Mouse (Mus musculus): ENCODE results near the gene Xpc. TPM values are rescaled to one million over a fixed set of nuclear protein-coding genes. Genes with fewer than 3 reads are reported as not detected.
"Not testable (repeated sequence)": the region's sequence is repeated elsewhere in the genome, so short reads cannot be mapped to it uniquely, and the experiment has no call there.

Xpc gene
- polyA plus RNA-seq, 1 experiment from 2014 or later: 18.6 TPM

DNA sequence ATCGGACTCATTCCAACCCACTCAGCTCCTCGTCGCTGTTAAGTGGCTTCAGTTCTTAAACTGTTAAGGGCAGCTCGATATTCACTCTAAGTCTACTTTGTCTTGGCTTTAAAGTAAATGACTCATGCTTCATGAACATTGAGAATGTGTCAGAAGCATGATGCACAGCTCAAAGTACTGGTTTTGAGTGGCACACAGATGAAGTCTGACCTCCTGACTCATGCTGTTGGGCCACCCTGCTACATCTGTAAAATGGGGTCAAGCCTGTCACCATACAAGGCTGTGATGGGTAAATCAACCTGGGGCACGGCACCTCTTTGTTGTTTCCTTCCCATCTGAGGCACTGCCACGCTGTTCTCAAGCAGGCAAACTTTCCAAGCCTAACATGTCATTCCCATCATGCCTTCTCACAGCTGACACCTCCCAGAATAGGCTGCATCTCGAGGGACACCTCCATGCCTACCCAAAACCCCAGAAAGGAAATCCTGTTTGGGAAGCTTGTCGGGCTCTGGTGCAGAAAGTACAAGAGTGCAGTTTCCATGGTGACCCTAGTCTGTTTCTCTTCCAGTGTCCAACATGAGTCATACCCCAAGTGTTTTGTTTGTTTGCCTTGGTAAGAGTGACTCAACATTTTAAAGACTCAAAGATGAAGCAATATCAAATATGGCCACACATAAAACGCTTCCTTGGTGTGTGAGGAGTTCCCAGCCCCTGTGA is 27.0 kb downstream of the Xpc start:
- WGBS: 89% methylated on average over 9 of the region's 9 CpGs
- Histone ChIP-seq H3K9me3 (replicated peaks) (no peaks in the 10 kb centered on the region), H3K4me1 (peaks cover 4% of the 10 kb centered on the region; the same call in 1 of the 2 replicates), H3K9ac (no peak overlapping the region), H3K27me3 (no peaks in the 10 kb centered on the region), H3K36me3 (ENCODE audit: poor library complexity, severe bottlenecking) (peaks cover 97% of the 10 kb centered on the region), H3K4me3 (no peak overlapping the region), H3K4me2 (no peak overlapping the region), H3K27ac (no peak overlapping the region)
- ATAC-seq: no peak

DNA sequence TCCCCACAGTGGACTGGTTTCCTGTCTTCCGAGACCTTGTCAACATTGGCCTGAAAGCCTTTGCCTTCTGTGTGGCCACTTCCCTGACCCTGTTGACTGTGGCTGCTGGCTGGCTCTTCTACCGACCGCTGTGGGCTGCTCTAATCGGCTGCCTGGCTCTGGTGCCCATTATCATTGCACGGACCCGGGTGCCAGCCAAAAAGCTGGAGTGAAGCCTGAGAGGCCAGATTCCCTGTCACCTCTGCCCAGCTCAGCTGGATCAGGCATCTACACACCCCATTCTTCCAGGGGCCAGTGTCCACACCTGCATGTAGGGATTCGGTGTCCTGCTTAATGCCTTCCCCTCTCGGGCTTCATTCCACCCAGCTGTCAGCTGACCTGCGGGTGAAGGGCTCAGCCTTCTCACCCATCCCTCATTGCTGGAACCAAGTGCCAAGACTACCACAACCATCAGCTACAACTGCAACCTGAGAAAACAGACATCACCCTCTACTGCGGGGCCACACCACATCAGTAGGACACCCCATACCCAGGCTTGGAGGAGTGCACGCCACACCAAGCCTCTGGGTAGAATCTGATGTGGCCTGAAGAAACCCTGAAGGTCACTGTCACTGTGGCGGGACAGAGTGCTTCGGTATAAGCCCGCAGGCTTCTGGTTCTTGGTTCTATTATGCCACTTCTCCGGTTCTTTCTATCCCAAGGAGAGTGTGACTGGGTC is 28.8 kb downstream of the Xpc start:
- H3K9ac ChIP-seq: no peak overlapping the region

GRCm38 (mm10) chr6:91483371-91483770 is 32.3 kb downstream of the Xpc start:
- Histone ChIP-seq H3K27ac (no peak overlapping the region), H3K27me3 (no peaks in the 10 kb centered on the region), H3K4me1 (no peaks in the 10 kb centered on the region), H3K9ac (no peak overlapping the region), H3K36me3 (ENCODE audit: poor library complexity, severe bottlenecking) (peaks cover 98% of the 10 kb centered on the region), H3K4me3 (no peak overlapping the region), H3K4me2 (no peak overlapping the region), H3K9me3 (replicated peaks) (no peaks in the 10 kb centered on the region)
- no peak for ATAC-seq
- 89% methylated on average over 2 of the region's 2 CpGs for WGBS

More for the DNA sequence above, 28.8 kb downstream of the Xpc start:
- no peak overlapping the region for H3K4me2 ChIP-seq
- peaks cover 97% of the 10 kb centered on the region for H3K36me3 ChIP-seq (ENCODE audit: poor library complexity, severe bottlenecking)
- no peak for ATAC-seq
- 92% methylated on average over 15 of the region's 15 CpGs for WGBS
- H3K9me3 ChIP-seq (replicated peaks): no peaks in the 10 kb centered on the region
- no peak overlapping the region for H3K27ac ChIP-seq
- H3K4me3 ChIP-seq: no peak overlapping the region
- no peaks in the 10 kb centered on the region for H3K27me3 ChIP-seq
- peaks cover 4% of the 10 kb centered on the region; the same call in 1 of the 2 replicates for H3K4me1 ChIP-seq

- Histone ChIP-seq H3K27ac (no peak overlapping the region), H3K9me3 (replicated peaks) (no peaks in the 10 kb centered on the region), H3K9ac (no peak overlapping the region), H3K36me3 (ENCODE audit: poor library complexity, severe bottlenecking) (peaks cover 56% of the 10 kb centered on the region), H3K27me3 (no peaks in the 10 kb centered on the region), H3K4me2 (no peak overlapping the region), H3K4me3 (no peak overlapping the region), H3K4me1 (peaks cover 32% of the 10 kb centered on the region)
- ATAC-seq: no peak
- 89% methylated on average over 2 of the region's 2 CpGs for WGBS
These were observed 39.1 kb downstream of the Xpc start for GRCm38 (mm10) chr6:91476541-91476940.

DNA sequence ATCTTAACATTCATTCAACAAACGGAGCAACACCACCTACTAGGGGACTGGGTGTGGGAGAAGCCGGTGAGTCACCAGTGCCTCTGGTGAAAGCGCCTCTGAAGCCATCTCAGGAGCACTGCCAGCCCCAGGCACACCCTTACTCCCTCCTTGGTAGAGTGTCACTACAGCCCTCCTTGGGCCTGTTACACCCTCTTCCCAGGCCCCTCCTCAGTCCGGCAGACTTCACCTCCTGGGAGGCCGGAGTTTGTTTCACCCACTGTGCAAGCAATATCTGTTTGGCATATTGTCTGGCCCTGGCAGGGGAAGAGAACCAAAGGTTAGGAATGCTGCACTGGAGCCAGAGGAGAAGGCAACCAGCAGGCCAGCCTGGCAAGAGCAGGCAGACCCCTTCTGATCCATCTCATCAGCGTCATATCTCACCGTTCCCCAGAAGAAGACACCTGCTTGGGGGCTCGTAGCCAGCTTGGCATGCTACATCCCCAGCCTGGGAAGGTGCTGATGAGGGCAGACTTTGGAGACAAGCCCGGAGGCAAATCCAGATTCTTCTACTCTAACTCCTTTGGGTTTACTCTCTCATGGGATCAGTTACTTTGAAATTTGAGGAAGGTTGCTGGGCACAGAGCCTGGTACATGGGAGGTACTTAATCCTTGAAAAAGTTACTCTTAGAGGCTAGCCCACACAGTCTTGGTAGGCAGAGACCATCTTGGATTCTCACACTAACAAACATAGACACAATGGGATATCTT is 41.1 kb downstream of the Xpc start:
- Histone ChIP-seq H3K4me1 (peaks cover 33% of the 10 kb centered on the region), H3K27ac (no peak overlapping the region), H3K4me3 (peak overlapping the region; percentile 82), H3K9ac (peak overlapping the region; percentile 81), H3K4me2 (peak overlapping the region; percentile 86), H3K9me3 (replicated peaks) (no peaks in the 10 kb centered on the region), H3K27me3 (no peaks in the 10 kb centered on the region), H3K36me3 (ENCODE audit: poor library complexity, severe bottlenecking) (peaks cover 37% of the 10 kb centered on the region)
- 52% methylated on average over 9 of the region's 9 CpGs for WGBS
- ATAC-seq: no peak

DNA sequence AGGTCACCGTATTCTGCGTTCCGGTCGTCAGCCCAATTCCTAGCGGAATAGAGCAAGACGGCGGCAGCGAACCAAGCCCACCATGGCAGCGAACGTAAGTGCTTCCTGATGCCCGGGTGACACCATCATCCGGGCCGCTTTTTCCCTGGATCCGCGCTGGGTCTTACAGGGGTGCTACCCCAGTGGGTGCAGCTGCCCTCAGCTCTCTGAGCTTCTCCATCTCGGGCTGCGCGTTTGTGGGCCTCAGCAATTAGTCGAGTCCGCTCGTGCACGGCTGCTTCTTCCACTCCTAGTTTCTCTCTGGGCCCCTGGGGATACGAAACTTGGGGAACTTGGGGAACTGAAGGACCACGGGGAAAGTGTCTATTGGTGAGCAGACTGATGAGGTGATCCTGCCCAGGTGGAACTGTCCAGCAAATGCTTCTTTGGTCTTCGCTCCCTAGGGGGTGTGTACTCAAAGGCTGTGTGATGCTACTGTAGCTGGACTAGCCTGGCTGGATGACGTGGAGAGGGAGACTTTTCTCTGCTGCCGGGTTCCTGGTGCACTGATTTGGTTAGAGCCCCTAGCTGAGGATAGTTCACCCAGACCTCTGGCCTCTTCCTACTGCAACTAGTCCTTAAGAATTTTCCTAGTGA is 41.8 kb downstream of the Xpc start:
- Histone ChIP-seq H3K27me3 (no peaks in the 10 kb centered on the region), H3K9ac (peak overlapping the region; percentile 81), H3K36me3 (ENCODE audit: poor library complexity, severe bottlenecking) (peaks cover 34% of the 10 kb centered on the region), H3K4me2 (peak overlapping the region; percentile 86), H3K4me1 (peaks cover 33% of the 10 kb centered on the region), H3K27ac (peak overlapping the region; percentile 51; the same call in 1 of the 2 replicates), H3K4me3 (peak overlapping the region; percentile 82), H3K9me3 (replicated peaks) (no peaks in the 10 kb centered on the region)
- peak; percentile 66 for ATAC-seq
- under 1% methylated on average over 27 of the region's 27 CpGs for WGBS

GRCm38 (mm10) chr6:91472868-91473804 is 42.6 kb downstream of the Xpc start, which contains the start of the genes Chchd4 and Tmem43:
TSS of gene Chchd4 (minus strand) at chr6:91473546.
TSS of gene Tmem43 (plus strand) at chr6:91473703.
- peak within 1 kb of the TSS; percentile 51 for H3K27ac ChIP-seq
- H3K36me3 ChIP-seq (ENCODE audit: poor library complexity, severe bottlenecking): peaks cover 32% of the 10 kb centered on the region
- peak within 1 kb of the TSS; percentile 81 for H3K9ac ChIP-seq
- peak; percentile 96 for ATAC-seq
- peak within 1 kb of the TSS; percentile 86 for H3K4me2 ChIP-seq
- H3K27me3 ChIP-seq: no peaks in the 10 kb centered on the region
- peak within 1 kb of the TSS; percentile 82 for H3K4me3 ChIP-seq
- peaks cover 33% of the 10 kb centered on the region for H3K4me1 ChIP-seq
- H3K9me3 ChIP-seq (replicated peaks): no peaks in the 10 kb centered on the region
- WGBS: under 1% methylated on average over 74 of the region's 74 CpGs

DNA sequence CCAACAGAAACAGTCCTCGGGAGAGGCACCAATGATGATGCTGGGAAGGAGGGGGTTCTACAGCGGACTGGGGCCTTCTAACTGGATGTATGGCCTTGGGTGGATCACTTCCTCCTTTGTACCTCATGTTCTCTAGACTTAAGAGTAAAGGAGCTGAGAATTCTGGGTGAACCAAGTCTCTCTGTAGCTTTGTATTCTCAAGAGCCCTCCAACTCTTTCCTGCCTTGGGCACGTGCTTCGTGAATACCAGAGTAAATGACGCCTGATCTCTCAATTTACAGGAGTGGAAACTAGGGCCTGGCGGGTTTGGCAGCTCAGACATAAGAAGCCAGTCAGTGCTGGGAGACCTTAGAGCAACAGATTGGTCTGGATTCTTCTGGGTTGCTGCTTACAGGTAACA is 43.4 kb downstream of the Xpc start:
- H3K27ac ChIP-seq: no peak overlapping the region

GRCm38 (mm10) chr6:91471427-91471826 is 44.3 kb downstream of the Xpc start:
- H3K4me2 ChIP-seq; ATAC-seq; H3K27me3 ChIP-seq; H3K27ac ChIP-seq; H3K9me3 ChIP-seq (replicated peaks); H3K9ac ChIP-seq; H3K4me3 ChIP-seq: not testable (repeated sequence)
- H3K4me1 ChIP-seq: peaks cover 33% of the 10 kb centered on the region
- 86% methylated on average over 3 of the region's 3 CpGs for WGBS
- H3K36me3 ChIP-seq (ENCODE audit: poor library complexity, severe bottlenecking): peaks cover 32% of the 10 kb centered on the region

More for the DNA sequence above, 43.4 kb downstream of the Xpc start:
- no peak for ATAC-seq
- H3K4me3 ChIP-seq: peak overlapping the region; percentile 82
- H3K9ac ChIP-seq: peak overlapping the region; percentile 74
- WGBS: 34% methylated on average over 6 of the region's 6 CpGs
- no peaks in the 10 kb centered on the region for H3K27me3 ChIP-seq
- H3K36me3 ChIP-seq (ENCODE audit: poor library complexity, severe bottlenecking): peaks cover 32% of the 10 kb centered on the region
- H3K4me1 ChIP-seq: peaks cover 33% of the 10 kb centered on the region
- H3K4me2 ChIP-seq: peak overlapping the region; percentile 86
- H3K9me3 ChIP-seq (replicated peaks): no peaks in the 10 kb centered on the region

DNA sequence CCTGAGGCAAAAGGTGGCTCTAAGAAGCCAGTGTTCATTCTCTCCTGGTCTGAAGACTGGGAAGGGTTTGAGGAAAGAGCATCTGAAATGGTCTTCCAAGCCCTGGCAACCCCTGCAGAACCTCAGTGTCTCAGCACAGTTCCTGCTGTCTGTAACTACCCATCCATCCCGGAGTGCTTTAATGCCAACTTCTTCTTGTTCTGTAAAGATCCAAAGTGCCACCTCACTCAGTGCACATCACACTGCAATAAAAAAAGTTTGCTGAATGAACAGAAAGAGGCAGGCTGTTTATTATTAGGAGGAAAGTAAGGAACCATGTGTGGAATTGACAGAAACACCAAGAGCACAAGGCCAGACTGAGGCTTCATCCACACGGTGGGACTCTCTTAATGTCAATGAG is 45.0 kb downstream of the Xpc start:
- H3K4me1 ChIP-seq: peaks cover 31% of the 10 kb centered on the region
- no peaks in the 10 kb centered on the region for H3K27me3 ChIP-seq
- no peak overlapping the region for H3K27ac ChIP-seq
- no peak overlapping the region for H3K9ac ChIP-seq
- no peaks in the 10 kb centered on the region for H3K9me3 ChIP-seq (replicated peaks)
- H3K4me2 ChIP-seq: no peak overlapping the region
- no peak for ATAC-seq
- 95% methylated on average over 2 of the region's 2 CpGs for WGBS
- H3K36me3 ChIP-seq (ENCODE audit: poor library complexity, severe bottlenecking): peaks cover 34% of the 10 kb centered on the region
- no peak overlapping the region for H3K4me3 ChIP-seq

GRCm38 (mm10) chr6:91467106-91467505 is 48.6 kb downstream of the Xpc start:
- ATAC-seq: no peak

More at GRCm38 (mm10) chr6:91467106-91467505, 48.6 kb downstream of the Xpc start:
- 84% methylated on average over 1 of the region's 1 CpGs for WGBS
- Histone ChIP-seq H3K4me2 (no peak overlapping the region), H3K9ac (no peak overlapping the region), H3K4me1 (peaks cover 6% of the 10 kb centered on the region), H3K36me3 (ENCODE audit: poor library complexity, severe bottlenecking) (peaks cover 65% of the 10 kb centered on the region), H3K27me3 (no peaks in the 10 kb centered on the region), H3K4me3 (no peak overlapping the region), H3K9me3 (replicated peaks) (no peaks in the 10 kb centered on the region), H3K27ac (no peak overlapping the region)
